Mouse (Mus musculus): ENCODE measurements around the gene Zfp978.
"Not testable (repeated sequence)": the region's sequence is repeated elsewhere in the genome, so short reads cannot be mapped to it uniquely, and the experiment has no call there.

GRCm38 (mm10) chr4:147337520-147337919 lies 23.6 kb upstream of the Zfp978 start:
- TF ChIP-seq CTCF (IDR thresholded peaks at IDR 0.05; ENCODE audit: low read depth, low read length); POLR2A (IDR thresholded peaks at IDR 0.05; ENCODE audit: extremely low read depth, insufficient read depth, low read length): not testable (repeated sequence)
